Comparison of ENCODE assay signal across 8 mouse cellular contexts in the genomic region with DNA sequence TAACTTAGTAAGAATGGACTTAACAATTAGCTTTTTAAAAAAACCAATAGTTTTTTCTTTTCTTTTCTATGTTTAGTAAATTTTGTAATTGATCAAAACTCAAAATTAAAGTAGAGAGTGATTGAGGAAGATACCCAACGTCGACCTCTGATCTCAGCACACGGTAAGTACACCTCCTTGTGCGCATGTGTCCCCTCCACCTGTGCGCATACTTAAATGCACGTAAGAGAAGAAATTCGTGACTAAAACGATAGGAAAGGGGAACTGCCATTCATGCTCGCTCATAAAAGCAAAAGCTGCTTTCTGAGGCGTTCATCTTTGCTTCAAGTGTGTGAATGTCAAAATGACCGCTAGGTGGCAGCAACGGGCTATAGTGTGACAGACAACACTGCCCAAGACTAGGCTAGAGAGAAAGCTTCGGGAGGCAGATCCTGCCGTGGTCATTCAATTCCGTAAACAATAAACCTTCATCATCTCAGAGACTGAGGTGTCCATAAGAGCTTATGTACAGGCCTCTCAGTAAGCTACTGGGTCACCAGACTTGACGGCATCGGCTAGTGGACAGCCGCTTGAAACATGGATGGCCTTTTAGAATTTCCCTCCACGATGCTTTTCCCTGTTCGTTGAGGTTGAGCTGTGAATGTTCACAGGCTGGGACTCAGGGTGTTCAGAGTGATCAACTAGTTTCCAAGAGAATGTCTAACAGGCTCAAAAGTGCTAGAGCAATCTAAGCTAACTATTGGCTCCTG. TPM values are rescaled to one million over a fixed set of nuclear protein-coding genes. Genes with fewer than 3 reads are reported as not detected.
A peak's percentile ranks its signal among the peaks of the same experiment; 100 is the strongest.
DNase-seq lines count a peak whose midpoint lies in the region; ATAC-seq and TF ChIP-seq lines count a peak whose summit lies in the region.

No protein-coding gene starts in this region.

- no peak overlapping the region for H3K4me3 ChIP-seq in hindbrain, embryonic 12.5 days
- no peak overlapping the region; the same call in 1 of the 2 replicates for H3K4me3 ChIP-seq in lung, postnatal 0 days (ENCODE audit: low read depth, low read length)

- H3K27me3 ChIP-seq in hindbrain, embryonic 12.5 days = no peaks in the 10 kb centered on the region
- H3K27me3 ChIP-seq in lung, postnatal 0 days (replicated peaks; ENCODE audit: insufficient read depth, low read length) = no peaks in the 10 kb centered on the region

- DNase-seq in Muller cell, postnatal 12 days (ENCODE audit: inconsistent ontology term) = peak; percentile 69
- DNase-seq in cerebellum, adult 9-11 months = peak; percentile 73
- DNase-seq in frontal cortex, postnatal 10 days (ENCODE audit: low spot score in 2 of 2) = peak; percentile 58 to 87
- peak; percentile 94 to 95 for DNase-seq in layer of hippocampus, postnatal 10 days (ENCODE audit: low spot score in 2 of 2)
- peak; percentile 90 for DNase-seq in lung, postnatal 0 days (ENCODE audit: low spot score)
- DNase-seq in ovary, postnatal 14 days (ENCODE audit: low spot score) = peak; percentile 85
- DNase-seq in thymus, postnatal 10 days (ENCODE audit: low spot score in 2 of 2) = peak; percentile 55 to 85

- 30% methylated on average over 20 of the region's 20 CpGs for WGBS in hindbrain, embryonic 12.5 days
- WGBS in lung, postnatal 0 days = 20% methylated on average over 20 of the region's 20 CpGs

- H3K4me1 ChIP-seq in hindbrain, embryonic 12.5 days = 0 out of 2 replicates have a peak, but pooled peaks cover 2% of the 10 kb centered on the region
- H3K4me1 ChIP-seq in lung, postnatal 0 days (ENCODE audit: insufficient read depth, low read depth, low read length) = no peaks in the 10 kb centered on the region

- peak overlapping the region; percentile 40 for H3K4me2 ChIP-seq in hindbrain, embryonic 12.5 days (replicated peaks)
- peak overlapping the region; percentile 38 for H3K4me2 ChIP-seq in lung, postnatal 0 days (replicated peaks; ENCODE audit: low read depth, low read length)

- 0 out of 2 replicates have a peak overlapping the region, but pooled peaks have one; percentile 44 for H3K9ac ChIP-seq in hindbrain, embryonic 12.5 days
- no peak overlapping the region for H3K9ac ChIP-seq in lung, postnatal 0 days (replicated peaks; ENCODE audit: low read depth)

- H3K36me3 ChIP-seq in hindbrain, embryonic 12.5 days = no peaks in the 10 kb centered on the region
- H3K36me3 ChIP-seq in lung, postnatal 0 days (ENCODE audit: insufficient read depth, low read length) = no peaks in the 10 kb centered on the region

- peak; percentile 93 for ATAC-seq in hindbrain, embryonic 12.5 days (ENCODE audit: low FRiP score)
- peak; percentile 83 for ATAC-seq in lung, postnatal 0 days

- peak; percentile 95 for TF ChIP-seq CTCF in lung, postnatal 0 days (IDR thresholded peaks at IDR 0.05)

- no peak for TF ChIP-seq EP300 in lung, postnatal 0 days (IDR thresholded peaks at IDR 0.05)

- H3K27ac ChIP-seq in hindbrain, embryonic 12.5 days = no peak overlapping the region
- H3K27ac ChIP-seq in lung, postnatal 0 days (ENCODE audit: low read length) = no peak overlapping the region

- no peaks in the 10 kb centered on the region for H3K9me3 ChIP-seq in hindbrain, embryonic 12.5 days (replicated peaks)
- no peaks in the 10 kb centered on the region for H3K9me3 ChIP-seq in lung, postnatal 0 days (ENCODE audit: low read length)

RNA-seq across cellular contexts. Expression of a gene that starts 4.5 kb away (rescaled TPM):
- not detected in 2 replicates for polyA plus RNA-seq in hindbrain, embryonic 12.5 days (2016; fragmentation: Nextera tagmentation; extraction: Ambion mirVana)
- not detected for total RNA-seq in layer of hippocampus, postnatal 10 days (2021)
- polyA plus RNA-seq in lung, postnatal 0 days (2015; fragmentation: Nextera tagmentation; extraction: Ambion mirVana) = not detected in 2 replicates

RNA-seq across cellular contexts. Expression of a gene that starts 19.4 kb away (rescaled TPM):
- 0.15 and 0.17 TPM in 2 replicates for polyA plus RNA-seq in hindbrain, embryonic 12.5 days (2016; fragmentation: Nextera tagmentation; extraction: Ambion mirVana)
- under 1 TPM; 0.21 to 0.47 TPM for total RNA-seq in layer of hippocampus, postnatal 10 days (2021)
- polyA plus RNA-seq in lung, postnatal 0 days (2015; fragmentation: Nextera tagmentation; extraction: Ambion mirVana) = 0.62 and 1.1 TPM in 2 replicates

RNA-seq across cellular contexts. Expression of a gene that starts 53.4 kb away (rescaled TPM):
- polyA plus RNA-seq in hindbrain, embryonic 12.5 days (2016; fragmentation: Nextera tagmentation; extraction: Ambion mirVana) = 10.0 and 11.1 TPM in 2 replicates
- total RNA-seq in layer of hippocampus, postnatal 10 days (2021) = 1 to 10 TPM; 4.3 to 5.3 TPM
- polyA plus RNA-seq in lung, postnatal 0 days (2015; fragmentation: Nextera tagmentation; extraction: Ambion mirVana) = 5.5 TPM in 2 replicates

RNA-seq across cellular contexts. Expression of a gene that starts 54.9 kb away (rescaled TPM):
- 11.8 and 11.9 TPM in 2 replicates for polyA plus RNA-seq in hindbrain, embryonic 12.5 days (2016; fragmentation: Nextera tagmentation; extraction: Ambion mirVana)
- total RNA-seq in layer of hippocampus, postnatal 10 days (2021) = 1 to 10 TPM; 8.0 to 9.3 TPM
- 6.1 and 6.4 TPM in 2 replicates for polyA plus RNA-seq in lung, postnatal 0 days (2015; fragmentation: Nextera tagmentation; extraction: Ambion mirVana)
